ENCODE assay signal across 16 mouse cellular contexts in genomic region chr1:172317946-172318345, GRCm38 (mm10). TPM values are rescaled to one million over a fixed set of nuclear protein-coding genes. Genes with fewer than 3 reads are reported as not detected.
DNase-seq lines count a peak whose midpoint lies in the region; ATAC-seq and TF ChIP-seq lines count a peak whose summit lies in the region.
"Had no signal": no experiment of that assay in that cellular context is flagged by ENCODE, and none has a peak within 500 bp of the region (broad histone marks: within the 10 kb centered on the region; RNA-seq: fewer than 3 reads in every experiment).

No protein-coding gene starts in this region.

- H3K4me1 ChIP-seq in heart, embryonic 13.5 days = peaks cover 6% of the 10 kb centered on the region
- peaks cover 87% of the 10 kb centered on the region for H3K4me1 ChIP-seq in E14TG2a.4 (replicated peaks; ENCODE audit: low read depth, low read length)
- H3K4me1 ChIP-seq in forebrain, embryonic 14.5 days (ENCODE audit: control insufficient read depth, insufficient read depth, low read length) = peaks cover 44% of the 10 kb centered on the region
- peaks cover 12% of the 10 kb centered on the region for H3K4me1 ChIP-seq in intestine, embryonic 15.5 days (replicated peaks)

- H3K27ac ChIP-seq in heart, embryonic 13.5 days (replicated peaks) = no peak overlapping the region
- H3K27ac ChIP-seq in forebrain, embryonic 14.5 days (ENCODE audit: low read depth, low read length) = peak overlapping the region; percentile 74
- no peak overlapping the region for H3K27ac ChIP-seq in intestine, embryonic 15.5 days
- H3K27ac ChIP-seq: liver, embryonic 13.5 days; stomach, embryonic 15.5 days had no signal

- no peak overlapping the region for H3K4me3 ChIP-seq in heart, embryonic 13.5 days
- H3K4me3 ChIP-seq in E14TG2a.4 (replicated peaks; ENCODE audit: low read length) = peak overlapping the region; percentile 63
- H3K4me3 ChIP-seq in forebrain, embryonic 14.5 days (ENCODE audit: low read depth, low read length) = no peak overlapping the region
- no peak overlapping the region for H3K4me3 ChIP-seq in intestine, embryonic 15.5 days (replicated peaks)
- H3K4me3 ChIP-seq: liver, embryonic 13.5 days; stomach, embryonic 15.5 days had no signal

- no peaks in the 10 kb centered on the region for H3K9me3 ChIP-seq in heart, embryonic 13.5 days
- no peaks in the 10 kb centered on the region for H3K9me3 ChIP-seq in E14TG2a.4 (ENCODE audit: low read length)
- no peaks in the 10 kb centered on the region for H3K9me3 ChIP-seq in forebrain, embryonic 14.5 days (replicated peaks; ENCODE audit: control insufficient read depth, low read length)
- H3K9me3 ChIP-seq in intestine, embryonic 15.5 days = no peaks in the 10 kb centered on the region
- H3K9me3 ChIP-seq: liver, embryonic 13.5 days; stomach, embryonic 15.5 days had no signal

- H3K36me3 ChIP-seq in heart, embryonic 13.5 days = peaks cover 20% of the 10 kb centered on the region
- H3K36me3 ChIP-seq in E14TG2a.4 (ENCODE audit: insufficient read depth, low read length) = peaks cover 27% of the 10 kb centered on the region
- peaks cover 49% of the 10 kb centered on the region for H3K36me3 ChIP-seq in forebrain, embryonic 14.5 days (ENCODE audit: control insufficient read depth, insufficient read depth, low read length)
- peaks cover 9% of the 10 kb centered on the region; the same call in 1 of the 2 replicates for H3K36me3 ChIP-seq in intestine, embryonic 15.5 days
- H3K36me3 ChIP-seq: stomach, embryonic 15.5 days had no signal

- no peak for DNase-seq in heart, postnatal 25 days (ENCODE audit: low spot score)
- peak; percentile 58 to 71 for DNase-seq in cerebellum, adult 18-20 months
- DNase-seq in forebrain, embryonic 14.5 days (ENCODE audit: low spot score) = no peak
- DNase-seq in adipocyte (ENCODE audit: low spot score) = no peak
- no peak for DNase-seq in kidney, postnatal 4 days
- DNase-seq: adrenal gland, postnatal 10 days; kidney, postnatal 25 days; liver, embryonic 13.5 days; lung, postnatal 14 days had no signal

- no peak for TF ChIP-seq CTCF in E14TG2a.4 (conservative IDR thresholded peaks at IDR 0.05; ENCODE audit: low read length)

- ATAC-seq in heart, embryonic 13.5 days (ENCODE audit: extremely low read depth, insufficient number of reproducible peaks, low FRiP score, low TSS enrichment) = no peak
- no peak for ATAC-seq in forebrain, embryonic 14.5 days
- no peak for ATAC-seq in intestine, embryonic 15.5 days
- ATAC-seq: inflammation-experienced regulatory T-cells, adult 6 months had no signal

- H3K4me2 ChIP-seq in heart, embryonic 13.5 days = 0 out of 2 replicates have a peak overlapping the region, but pooled peaks have one; percentile 30
- H3K4me2 ChIP-seq in forebrain, embryonic 14.5 days (ENCODE audit: low read length) = no peak overlapping the region
- no peak overlapping the region for H3K4me2 ChIP-seq in intestine, embryonic 15.5 days (replicated peaks)
- H3K4me2 ChIP-seq: liver, embryonic 13.5 days; stomach, embryonic 15.5 days had no signal

- H3K27me3 ChIP-seq in heart, embryonic 13.5 days (replicated peaks) = peaks cover 29% of the 10 kb centered on the region
- H3K27me3 ChIP-seq in E14TG2a.4 (ENCODE audit: insufficient read depth, low read length) = peaks cover 90% of the 10 kb centered on the region
- no peaks in the 10 kb centered on the region for H3K27me3 ChIP-seq in forebrain, embryonic 14.5 days (replicated peaks; ENCODE audit: control insufficient read depth, insufficient read depth, low read length)
- H3K27me3 ChIP-seq in intestine, embryonic 15.5 days (replicated peaks) = no peaks in the 10 kb centered on the region
- H3K27me3 ChIP-seq: liver, embryonic 13.5 days; stomach, embryonic 15.5 days had no signal

- 57% methylated on average over 15 of the region's 15 CpGs for WGBS in heart, embryonic 13.5 days
- WGBS in forebrain, embryonic 14.5 days = 61% methylated on average over 15 of the region's 15 CpGs
- 79% methylated on average over 15 of the region's 15 CpGs for WGBS in intestine, embryonic 15.5 days

- intact Hi-C loops in heart, postnatal 25 days (cut with DNase I) = no loop called here

- H3K9ac ChIP-seq in heart, embryonic 13.5 days = no peak overlapping the region
- H3K9ac ChIP-seq in forebrain, embryonic 14.5 days (ENCODE audit: low read length) = peak overlapping the region; percentile 41; the same call in 1 of the 2 replicates
- H3K9ac ChIP-seq in intestine, embryonic 15.5 days = no peak overlapping the region
- H3K9ac ChIP-seq: liver, embryonic 13.5 days; stomach, embryonic 15.5 days had no signal

RNA-seq across cellular contexts. Expression of gene Kcnj9, which starts 11.2 kb away (rescaled TPM):
- not detected in 2 replicates for polyA plus RNA-seq in heart, embryonic 13.5 days (2015; fragmentation: Nextera tagmentation; extraction: Ambion mirVana)
- total RNA-seq in heart, postnatal 25 days (2021) = under 1 TPM in 1 of 2 experiments, not detected in 1; 0.06 TPM
- 1.3 and 1.5 TPM in 2 replicates for polyA plus RNA-seq in forebrain, embryonic 14.5 days (2014; fragmentation: Nextera tagmentation; extraction: Ambion mirVana)
- 0.08 TPM in 1 of 2 replicates, not detected in the other for polyA plus RNA-seq in intestine, embryonic 15.5 days (2015; fragmentation: Nextera tagmentation; extraction: Ambion mirVana)
- total RNA-seq: gastrocnemius, adult 18-20 months had no signal
- polyA plus RNA-seq: heart, embryonic 14.5 days; inflammation-experienced regulatory T-cells, adult 6 months; liver, embryonic 13.5 days had no signal

RNA-seq across cellular contexts. Expression of gene Atp1a2, which starts 20.1 kb away (rescaled TPM):
- polyA plus RNA-seq in heart, embryonic 13.5 days (2015; fragmentation: Nextera tagmentation; extraction: Ambion mirVana) = 17.0 and 20.8 TPM in 2 replicates
- total RNA-seq in heart, postnatal 25 days (2021) = 100 to 1,000 TPM; 600 to 610 TPM
- 12.9 and 19.8 TPM in 2 replicates for polyA plus RNA-seq in forebrain, embryonic 14.5 days (2014; fragmentation: Nextera tagmentation; extraction: Ambion mirVana)
- 3.3 TPM in 2 replicates for polyA plus RNA-seq in intestine, embryonic 15.5 days (2015; fragmentation: Nextera tagmentation; extraction: Ambion mirVana)

RNA-seq across cellular contexts. Expression of gene Kcnj10, which starts 23.1 kb away (rescaled TPM):
- 0.04 TPM in 1 of 2 replicates, not detected in the other for polyA plus RNA-seq in heart, embryonic 13.5 days (2015; fragmentation: Nextera tagmentation; extraction: Ambion mirVana)
- under 1 TPM; 0.10 to 0.14 TPM for total RNA-seq in heart, postnatal 25 days (2021)
- polyA plus RNA-seq in forebrain, embryonic 14.5 days (2014; fragmentation: Nextera tagmentation; extraction: Ambion mirVana) = 1.5 and 1.6 TPM in 2 replicates
- polyA plus RNA-seq in intestine, embryonic 15.5 days (2015; fragmentation: Nextera tagmentation; extraction: Ambion mirVana) = 0.08 TPM in 2 replicates
- polyA plus RNA-seq: heart, embryonic 14.5 days had no signal

RNA-seq across cellular contexts. Expression of gene Igsf8, which starts 56.5 kb away (rescaled TPM):
- 27.8 and 31.6 TPM in 2 replicates for polyA plus RNA-seq in heart, embryonic 13.5 days (2015; fragmentation: Nextera tagmentation; extraction: Ambion mirVana)
- total RNA-seq in heart, postnatal 25 days (2021) = 10 to 100 TPM in 1 of 2 experiments, 1 to 10 TPM in 1; 9.3 to 15.2 TPM
- polyA plus RNA-seq in forebrain, embryonic 14.5 days (2014; fragmentation: Nextera tagmentation; extraction: Ambion mirVana) = 132 and 147 TPM in 2 replicates
- polyA plus RNA-seq in intestine, embryonic 15.5 days (2015; fragmentation: Nextera tagmentation; extraction: Ambion mirVana) = 46.1 and 53.3 TPM in 2 replicates

RNA-seq across cellular contexts. Expression of gene Pigm, which starts 58.4 kb away (rescaled TPM):
- 4.4 and 4.7 TPM in 2 replicates for polyA plus RNA-seq in heart, embryonic 13.5 days (2015; fragmentation: Nextera tagmentation; extraction: Ambion mirVana)
- total RNA-seq in heart, postnatal 25 days (2021) = 1 to 10 TPM; 4.4 to 4.5 TPM
- polyA plus RNA-seq in forebrain, embryonic 14.5 days (2014; fragmentation: Nextera tagmentation; extraction: Ambion mirVana) = 4.8 and 5.1 TPM in 2 replicates
- 6.3 and 6.4 TPM in 2 replicates for polyA plus RNA-seq in intestine, embryonic 15.5 days (2015; fragmentation: Nextera tagmentation; extraction: Ambion mirVana)

Comparison
In these comparisons a context has a peak if more than half of its experiments do, and no peak if none do; other contexts are left out.
1. DNase-seq: peak in cerebellum, adult 18-20 months (2 of 2); none in heart, postnatal 25 days (single experiment), forebrain, embryonic 14.5 days (single experiment), adipocyte (single experiment) and kidney, postnatal 4 days (0 of 2).